Mouse (Mus musculus): ENCODE results near the gene Skp1a. TPM values are rescaled to one million over a fixed set of nuclear protein-coding genes. Genes with fewer than 3 reads are reported as not detected.

Gene Skp1a
- total RNA-seq, 2 experiments from 2014 or later: 309 to 323 TPM

DNA sequence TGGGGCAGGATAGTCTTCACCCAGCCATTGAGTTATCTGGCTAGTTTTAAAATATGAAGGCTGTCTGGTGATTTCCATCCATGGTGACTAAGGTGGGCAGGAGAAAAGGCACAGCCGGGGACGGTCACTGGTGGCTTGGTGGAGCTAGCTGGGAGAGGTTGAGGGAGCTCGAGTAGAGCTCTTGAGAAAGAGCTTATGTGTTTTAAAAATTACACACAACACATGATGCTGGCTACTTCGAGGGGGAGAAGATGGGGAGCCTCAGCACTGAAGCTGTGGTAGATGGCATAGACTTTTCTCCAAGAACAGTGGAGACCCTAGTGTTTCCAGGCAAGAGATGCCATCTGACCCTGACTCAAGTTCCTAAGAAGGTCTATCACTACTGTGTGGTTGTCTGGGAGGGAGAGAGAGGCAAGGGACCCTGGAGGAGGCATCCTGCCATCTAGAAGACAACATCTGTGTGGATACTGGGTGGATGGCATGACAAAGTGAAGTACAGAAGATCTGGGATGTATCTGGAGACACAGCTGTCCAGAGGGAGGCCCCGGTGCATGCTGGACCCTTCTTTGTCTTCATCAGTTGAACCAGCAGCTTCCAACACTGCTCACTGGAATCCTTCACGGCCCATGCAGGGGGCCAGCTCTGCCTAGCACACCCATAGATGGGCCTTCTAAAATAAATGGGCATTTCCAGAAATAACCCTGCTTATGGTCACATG lies 45.8 kb downstream of the Skp1a start:
- DNase-seq: no peak

DNA sequence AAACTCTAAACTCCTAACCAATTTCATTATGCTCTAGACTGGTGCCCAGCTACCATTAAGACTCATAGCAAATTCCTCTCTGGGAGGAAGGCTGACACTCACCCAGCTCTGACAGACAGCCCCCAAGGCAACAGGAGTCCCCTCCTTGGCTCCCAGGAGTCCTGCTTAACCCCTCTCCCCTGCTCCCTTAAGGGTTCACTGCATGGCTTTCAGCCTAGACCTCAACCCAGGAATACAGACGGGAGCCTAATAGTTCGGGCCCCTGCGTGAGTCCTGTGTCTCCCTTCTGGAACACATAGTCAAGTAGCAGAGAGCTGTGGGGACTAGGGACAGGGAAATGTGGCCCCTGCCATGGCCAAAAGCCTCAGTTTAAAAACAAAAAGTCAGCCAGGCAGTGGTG lies 46.4 kb downstream of the Skp1a start:
- DNase-seq: no peak

DNA sequence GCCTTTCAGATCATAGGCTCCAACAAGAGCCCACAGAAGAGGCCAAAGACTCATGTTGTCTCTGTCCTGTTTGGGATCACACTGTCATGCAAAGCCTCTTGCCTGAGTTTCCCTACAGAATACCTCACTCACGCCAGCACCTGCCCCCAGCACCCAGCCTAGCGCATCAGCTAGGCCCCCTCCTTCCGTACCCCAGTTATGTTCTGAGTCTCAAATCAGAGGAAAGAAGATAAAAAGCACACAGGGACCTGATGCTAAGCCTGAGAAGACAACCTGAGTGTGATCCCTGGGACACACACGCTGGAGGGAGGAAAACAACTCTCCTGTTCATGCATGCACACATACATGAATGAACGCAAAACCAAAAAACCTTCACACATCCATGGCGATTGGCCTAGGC lies 47.2 kb downstream of the Skp1a start:
- DNase-seq: no peak

DNA sequence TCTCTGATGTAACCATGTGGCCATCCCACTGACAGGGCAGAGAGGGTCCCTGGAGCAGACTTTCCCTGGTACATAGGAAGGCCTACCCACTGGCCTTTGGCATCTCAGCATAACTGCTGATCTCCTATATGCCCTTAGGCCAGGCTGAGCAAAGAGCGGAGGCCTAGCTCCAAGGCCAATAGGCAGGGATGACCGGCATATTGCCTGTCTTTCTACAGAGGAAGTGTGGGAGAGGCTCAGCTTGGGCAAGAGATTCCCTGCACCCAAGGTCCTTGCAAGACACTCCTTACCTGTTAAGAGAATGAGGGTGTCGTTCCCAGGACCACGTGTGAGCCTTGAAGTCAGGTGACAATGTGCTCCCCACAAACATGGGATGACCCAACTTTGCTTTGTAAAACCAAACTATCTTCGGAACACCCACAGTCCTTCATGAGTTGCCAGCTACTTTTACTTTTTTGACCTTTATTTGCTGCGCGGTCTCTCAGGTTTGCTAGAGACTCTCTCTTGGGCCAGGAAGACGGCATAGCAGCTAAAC lies 47.9 kb downstream of the Skp1a start:
- DNase-seq: no peak

DNA sequence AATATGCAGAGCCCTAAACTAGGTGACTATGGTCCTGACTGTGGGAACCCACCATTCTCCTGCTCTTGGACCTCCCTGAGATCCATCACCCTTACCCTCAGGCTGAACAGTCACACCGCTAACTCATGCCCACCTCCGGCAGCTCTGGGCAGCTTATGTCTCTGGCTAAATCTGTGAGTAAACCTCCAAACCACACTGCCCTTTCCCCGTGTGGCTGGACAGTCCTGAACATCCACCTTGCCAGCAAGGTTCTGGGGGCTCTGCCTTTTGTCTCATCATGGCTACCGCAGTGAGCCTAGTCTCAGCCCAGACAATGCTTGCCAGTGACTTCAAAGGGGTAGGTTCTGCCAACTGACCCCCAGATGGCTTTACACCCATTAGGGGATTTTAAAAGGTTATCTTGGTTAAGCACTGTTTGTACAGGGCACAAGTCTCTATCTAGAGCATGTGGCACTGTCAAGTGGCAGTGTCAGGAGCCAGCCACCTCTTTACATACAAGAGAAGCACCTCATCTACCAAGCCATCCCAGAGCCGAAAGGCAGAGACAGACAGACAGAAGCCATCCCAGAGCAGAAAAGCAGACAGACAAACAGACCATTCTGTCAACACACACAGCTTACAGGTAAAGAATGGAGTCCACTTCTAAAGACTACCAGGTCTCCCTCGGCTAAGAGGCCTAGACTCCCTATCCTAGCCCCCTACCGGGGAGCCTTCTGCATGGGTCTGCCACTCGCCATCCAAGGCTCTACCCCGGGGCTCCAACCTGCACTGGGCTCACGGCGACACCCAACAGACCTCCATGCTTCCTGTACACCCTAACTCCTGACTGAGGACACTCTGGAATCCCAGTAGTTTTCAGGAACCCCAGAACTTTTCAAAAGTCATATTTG lies 49.0 kb downstream of the Skp1a start:
- no peak for DNase-seq

DNA sequence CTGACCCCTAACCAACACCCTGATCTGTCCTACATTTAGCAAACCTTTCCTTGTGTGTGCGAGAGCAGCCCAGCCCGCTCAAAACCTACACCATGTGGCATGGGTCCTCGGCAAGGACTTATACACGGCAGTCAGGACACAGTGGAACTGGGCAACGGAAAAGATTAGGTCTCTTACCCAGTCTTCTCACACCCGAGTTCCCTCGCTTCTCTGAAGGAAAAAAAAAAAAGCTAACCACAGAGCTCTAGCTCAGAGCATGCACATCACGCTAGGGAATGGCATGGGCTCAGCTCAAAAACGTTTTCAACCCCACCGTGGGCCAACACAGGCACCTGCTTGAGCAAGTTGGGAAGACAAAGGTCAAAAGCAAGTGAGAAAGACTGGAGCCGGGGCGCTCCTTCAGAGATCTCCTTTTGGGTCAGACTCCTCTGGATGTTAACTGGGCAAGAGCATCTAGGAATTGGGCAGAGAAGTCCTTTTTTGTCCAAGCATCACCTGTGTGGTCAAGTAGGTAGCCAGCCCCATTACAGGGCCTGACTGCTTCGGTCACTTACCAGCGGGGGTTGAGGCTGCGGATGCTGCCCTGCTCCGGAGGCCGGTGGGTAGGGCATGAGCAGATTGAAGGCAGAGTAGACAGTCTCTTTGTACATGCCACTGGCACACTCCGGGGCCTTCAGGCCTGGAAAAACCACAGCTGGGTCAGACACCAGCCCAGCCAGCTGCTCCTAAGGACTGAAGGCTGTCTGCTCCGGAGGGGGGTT lies 50.0 kb downstream of the Skp1a start:
- DNase-seq: no peak

DNA sequence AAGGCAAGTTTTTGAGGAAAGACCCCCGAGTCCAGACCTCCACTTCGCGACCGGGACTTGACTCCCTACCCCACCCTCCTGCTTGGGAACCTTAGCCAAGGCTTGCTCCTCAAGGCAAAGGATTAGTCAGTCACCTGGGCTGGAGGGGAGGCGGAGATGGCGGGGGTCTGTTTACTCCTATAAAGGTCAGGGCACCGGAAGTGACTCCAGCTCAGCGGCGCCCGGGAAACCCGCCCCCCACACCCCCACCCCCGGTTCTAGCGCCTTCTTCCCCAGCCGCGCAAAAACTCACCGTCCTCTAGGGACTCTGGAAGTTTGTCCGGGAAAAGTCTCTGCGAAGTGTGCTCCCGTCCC lies 50.6 kb downstream of the Skp1a start:
- DNase-seq: peak; percentile 50

DNA sequence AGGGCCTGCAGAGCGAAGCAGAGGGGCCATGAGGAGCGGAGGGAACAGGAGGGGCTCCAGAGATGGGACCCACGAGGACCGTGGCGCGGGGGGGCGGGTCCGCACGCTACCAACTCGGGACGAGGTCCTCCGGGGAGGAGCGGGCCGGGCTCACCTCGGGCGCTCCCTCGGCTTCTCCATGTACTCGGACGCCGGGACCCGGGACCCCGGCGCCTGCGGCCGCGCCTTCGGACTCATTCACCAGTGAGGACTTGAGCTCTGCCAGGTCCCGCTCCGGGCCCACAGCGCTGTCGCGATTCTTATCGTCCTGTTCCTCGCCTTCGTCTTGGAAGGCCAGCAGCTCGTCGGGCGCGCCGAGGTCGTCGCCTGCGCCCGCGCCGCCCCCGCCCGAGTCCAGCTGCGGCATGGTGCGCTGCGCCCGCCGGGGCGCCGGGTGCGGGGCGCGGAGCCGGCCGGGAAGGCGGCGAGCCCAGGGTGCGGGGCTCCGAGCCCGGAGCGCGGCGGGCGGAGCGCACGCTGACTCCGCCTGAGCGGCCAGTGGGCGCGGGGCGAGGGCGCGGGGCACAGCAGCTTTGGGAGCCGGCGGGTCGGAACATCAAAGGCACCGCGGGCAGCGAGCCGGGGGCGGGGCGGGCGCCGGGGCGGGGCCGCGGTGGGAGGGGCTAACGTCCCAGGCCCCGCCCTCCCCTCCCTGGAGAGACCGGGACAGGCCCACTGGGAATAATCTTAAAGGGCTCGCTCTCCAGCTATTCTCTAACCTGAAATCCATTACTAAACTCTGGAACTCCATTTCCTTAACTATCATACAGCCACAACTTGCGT lies 51.2 kb downstream of the Skp1a start, which contains the start of gene Tcf7:
TSS of gene Tcf7 (minus strand) at position 241 of the 822 bp plus-strand sequence.
- peak; percentile 90 for DNase-seq

DNA sequence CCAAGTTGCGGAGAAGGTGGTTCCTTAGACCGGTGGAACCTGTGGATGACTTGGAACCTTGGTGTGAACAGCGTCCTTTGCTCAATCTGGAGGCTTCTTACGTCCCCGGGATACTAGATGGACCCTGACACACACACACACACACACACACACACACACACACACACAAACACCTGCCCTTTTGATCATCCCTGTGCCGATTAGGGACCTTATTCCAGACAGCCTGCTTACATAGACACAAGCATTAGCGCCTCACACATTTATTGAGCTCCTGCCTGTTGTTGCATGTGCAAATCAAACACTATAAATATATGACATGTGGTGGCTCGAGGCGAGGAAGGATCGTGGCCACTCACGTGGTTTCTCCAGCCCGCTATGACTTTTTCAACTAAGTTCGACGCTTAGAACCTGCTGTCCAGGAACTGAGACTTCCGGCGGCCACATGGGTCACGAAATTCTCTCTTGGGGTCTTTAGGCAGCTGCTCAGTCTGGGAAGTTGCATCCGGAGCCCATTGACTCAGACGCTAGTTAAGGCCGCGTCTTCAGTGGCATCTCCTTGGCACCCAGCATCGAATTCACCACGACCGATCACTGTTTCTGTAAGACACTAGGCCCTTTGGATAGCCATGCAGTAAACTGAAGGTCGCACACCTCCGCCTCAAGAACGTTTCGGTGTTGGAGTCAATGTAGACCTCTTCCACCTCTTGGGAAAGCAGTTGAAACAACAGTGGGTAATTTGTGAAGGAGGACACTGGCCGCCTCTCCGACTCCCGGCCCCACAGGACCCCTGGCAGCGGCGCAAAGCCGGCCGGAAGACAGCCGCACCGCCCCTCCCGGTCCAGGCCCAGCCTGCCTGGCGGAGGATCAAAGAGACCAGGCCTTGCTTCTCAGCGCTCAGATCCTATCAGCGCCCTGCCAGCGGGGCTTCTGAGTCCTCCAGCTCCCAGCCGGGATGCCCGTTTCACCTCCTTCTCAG lies 52.1 kb downstream of the Skp1a start:
- peak; percentile 87 for DNase-seq

DNA sequence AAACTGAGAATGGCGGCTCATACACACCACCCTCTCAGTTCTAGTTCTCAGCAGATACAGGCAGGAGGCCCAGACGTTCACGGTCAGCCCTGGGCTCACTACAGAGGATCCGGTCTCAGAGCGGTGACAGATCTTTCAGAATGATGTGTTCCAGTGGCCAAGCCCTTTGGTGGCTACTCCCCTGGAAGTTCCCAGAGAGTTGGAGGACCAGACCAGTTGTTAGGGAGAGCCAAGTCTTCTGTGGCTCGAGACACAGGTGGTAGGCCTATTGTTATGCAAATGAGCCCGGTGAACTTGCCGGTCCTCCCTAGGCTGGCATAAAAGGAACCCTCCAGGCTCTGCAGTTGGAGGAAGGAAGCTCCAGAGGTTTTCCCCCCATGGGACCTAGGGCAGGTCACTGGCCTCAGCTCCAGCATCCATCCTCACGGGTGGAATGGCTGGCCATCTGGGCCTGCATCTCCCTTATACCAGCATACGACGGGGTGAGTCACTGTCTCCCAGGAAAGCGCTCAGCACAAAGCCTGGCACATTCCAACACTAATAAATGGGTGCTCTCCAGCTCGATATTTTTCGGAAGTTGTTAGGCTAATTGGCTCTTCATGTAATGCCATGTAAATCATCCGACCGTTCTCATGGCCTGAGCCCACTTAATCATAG lies 54.6 kb downstream of the Skp1a start:
- DNase-seq: no peak

DNA sequence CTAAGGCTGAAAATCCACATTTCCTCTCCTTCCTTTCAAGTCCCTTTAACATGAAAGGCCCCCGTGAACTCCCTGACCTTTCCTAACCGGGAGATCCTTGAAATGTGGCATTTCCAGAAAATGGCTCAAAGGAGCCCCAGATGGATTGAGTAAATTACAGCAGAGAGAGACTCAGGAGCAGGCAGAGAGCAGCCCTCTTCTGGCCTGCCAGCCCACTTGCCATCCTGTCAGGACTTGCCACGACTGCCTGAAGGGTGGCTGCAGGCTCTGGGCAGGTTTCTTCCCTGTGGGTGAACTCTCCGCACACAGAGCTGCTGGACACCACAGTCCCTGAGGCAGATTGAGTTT lies 55.1 kb downstream of the Skp1a start:
- no peak for DNase-seq

DNA sequence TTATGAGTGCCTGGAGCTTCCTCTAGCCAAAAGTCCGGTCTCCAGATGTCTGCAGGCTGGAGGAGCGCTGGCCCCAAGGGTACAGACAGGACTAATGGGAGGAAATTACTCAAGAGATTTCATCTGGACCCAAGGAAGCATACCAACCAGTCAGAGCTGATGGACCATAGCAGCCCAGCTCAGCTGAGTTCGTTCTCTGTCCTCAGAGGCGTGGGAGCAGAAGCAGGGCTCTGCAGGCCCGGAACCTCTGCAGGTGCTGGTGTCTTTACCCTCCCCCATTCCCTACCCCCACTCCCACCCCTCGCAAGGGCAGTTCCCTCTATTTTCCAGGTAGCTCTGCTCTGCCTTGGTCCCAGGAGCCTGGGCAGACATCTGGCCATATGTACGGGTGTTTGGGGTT lies 60.6 kb downstream of the Skp1a start:
- DNase-seq: no peak

DNA sequence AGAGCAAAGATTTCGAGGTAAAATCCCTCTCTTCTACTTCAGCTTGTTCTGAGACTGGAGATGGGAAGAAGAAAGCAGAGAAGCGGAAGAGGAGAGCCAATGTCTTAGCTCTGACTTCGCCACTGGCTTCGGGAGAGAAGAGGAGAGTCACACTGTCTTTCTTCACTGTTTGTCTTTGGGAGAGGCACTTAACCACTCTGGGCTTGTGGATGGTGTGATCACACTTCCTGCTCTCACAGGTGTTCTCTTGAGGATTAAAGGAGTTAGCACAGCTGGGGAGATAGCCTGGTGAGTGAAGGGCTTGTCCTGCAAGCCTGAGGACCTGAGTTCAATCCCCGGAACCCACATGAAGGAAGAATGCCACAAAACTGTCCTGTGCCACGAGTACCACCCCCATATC lies 61.1 kb downstream of the Skp1a start:
- no peak for DNase-seq

DNA sequence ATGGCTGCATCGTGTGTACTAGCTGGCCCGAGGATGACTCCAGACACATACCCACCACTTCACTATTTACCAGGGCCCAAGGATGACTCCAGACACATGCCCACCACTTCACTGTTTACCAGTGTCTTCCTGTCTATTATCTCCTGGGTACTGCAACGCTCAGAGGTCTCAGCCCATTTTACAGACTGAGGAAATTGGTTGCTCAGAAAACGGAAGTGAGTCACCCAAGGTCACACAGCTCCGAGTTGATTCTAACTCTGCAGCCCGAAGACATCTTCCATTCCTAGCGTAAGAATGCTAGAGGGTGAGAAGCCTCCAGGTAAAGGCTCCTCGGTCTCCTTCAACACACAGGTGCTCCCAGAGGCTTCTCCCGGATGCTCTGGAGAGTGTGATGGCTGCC lies 62.3 kb downstream of the Skp1a start:
- no peak for DNase-seq

Other genes with a start within 250 kb of the Skp1a start
- gene Ube2b, start 231.2 kb upstream of the Skp1a start, total RNA-seq (2021): 100 to 1,000 TPM; 131 to 155 TPM
- gene Cdkl3, start 227.8 kb upstream of the Skp1a start, total RNA-seq (2021): 1 to 10 TPM; 8.1 to 8.2 TPM
- gene Ppp2ca, start 133.3 kb upstream of the Skp1a start, total RNA-seq (2021): 10 to 100 TPM; 67.9 to 69.5 TPM
- not detected for gene Olfr1373, start 86.5 kb upstream of the Skp1a start, total RNA-seq (2021)
- not detected for gene Olfr1371, start 18.0 kb upstream of the Skp1a start, total RNA-seq (2021)
- gene Tcf7, start 51.0 kb downstream of the Skp1a start, total RNA-seq (2021): 10 to 100 TPM; 41.7 to 42.2 TPM
- 100 to 1,000 TPM; 330 to 403 TPM for gene Vdac1, start 128.9 kb downstream of the Skp1a start, total RNA-seq (2021)
- gene 9530068E07Rik, start 164.4 kb downstream of the Skp1a start, total RNA-seq (2021): 100 to 1,000 TPM; 137 to 139 TPM

Measured in adrenal gland, postnatal 10 days (tissue).